Mouse (Mus musculus) adrenal gland, adult 10 weeks (tissue): Measurements from ENCODE around the gene Nfe2. TPM values are rescaled to one million over a fixed set of nuclear protein-coding genes. Genes with fewer than 3 reads are reported as not detected.

Experiments used
- polyA plus RNA-seq: library from polyadenylated mRNA; stranded (reverse); fragments of 350-450 nt; fragmentation: Illumina TruSeq; extraction: RNeasy Lipid Tissue Mini Kit (QIAGEN cat#74804); gene quantifications from one replicate; pipeline ENCODE4 v1.2.3, GENCODE M21; 2014; ENCODE audit warnings: low read depth, low replicate concordance

Nfe2 gene
- polyA plus RNA-seq: not detected

GRCm38 (mm10) chr15:103257790-103258728 lies at the start of gene Nfe2:
Nfe2 (minus strand) TSS chr15:103258403.

GRCm38 (mm10) chr15:103272419-103273279 lies 14.4 kb upstream of the Nfe2 start, which contains the start of gene Copz1:
Copz1 (plus strand) TSS chr15:103272714.

GRCm38 (mm10) chr15:103240160-103241028 lies 17.8 kb downstream of the Nfe2 start, which contains the start of gene Hnrnpa1:
Hnrnpa1 (plus strand) TSS chr15:103240432.

GRCm38 (mm10) chr15:103239685-103240159 lies 18.5 kb downstream of the Nfe2 start, which contains the start of gene Cbx5:
Cbx5 (minus strand) TSS chr15:103239816.

Other genes with a start within 250 kb of the Nfe2 start
- 12.9 TPM for gene Hoxc4, start 239.5 kb downstream of the Nfe2 start, polyA plus RNA-seq
- 10.0 TPM for gene Smug1, start 91.3 kb downstream of the Nfe2 start, polyA plus RNA-seq
- 121 TPM for gene Cbx5, start 18.6 kb downstream of the Nfe2 start, polyA plus RNA-seq
- gene Hnrnpa1, start 18.0 kb downstream of the Nfe2 start, polyA plus RNA-seq: 348 TPM
- gene Copz1, start 14.3 kb upstream of the Nfe2 start, polyA plus RNA-seq: 93.5 TPM
- not detected for gene Gpr84, start 52.2 kb upstream of the Nfe2 start, polyA plus RNA-seq
- gene Zfp385a, start 81.7 kb upstream of the Nfe2 start, polyA plus RNA-seq: not detected
- gene Itga5, start 108.4 kb upstream of the Nfe2 start, polyA plus RNA-seq: 2.2 TPM
- not detected for gene Gtsf1, start 172.1 kb upstream of the Nfe2 start, polyA plus RNA-seq
- not detected for gene Gtsf2, start 190.1 kb upstream of the Nfe2 start, polyA plus RNA-seq
- gene Nckap1l, start 195.4 kb upstream of the Nfe2 start, polyA plus RNA-seq: 4.3 TPM
- 1.2 TPM for gene Pde1b, start 244.6 kb upstream of the Nfe2 start, polyA plus RNA-seq